15 mouse cellular contexts compared by ENCODE assay signal in the genomic region with DNA sequence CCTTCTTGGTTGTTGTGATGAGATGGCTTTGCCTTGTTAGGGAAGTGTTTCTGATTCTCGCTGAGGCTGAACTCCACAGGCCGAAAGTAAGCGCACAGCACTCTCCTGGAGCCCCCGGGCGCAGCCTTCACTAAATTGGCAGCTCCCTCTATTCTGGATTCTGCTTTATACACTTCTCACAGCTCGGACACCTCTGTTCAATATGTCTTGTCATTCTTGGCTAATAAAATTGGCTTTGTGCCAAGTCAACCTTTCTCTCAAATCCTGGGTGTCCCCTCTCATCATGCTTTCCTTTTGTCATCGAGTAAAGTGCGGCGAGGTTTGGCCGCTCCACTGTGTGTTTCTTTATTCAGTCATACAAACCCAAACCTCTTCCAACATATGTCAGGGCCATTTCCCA.
"Had no signal": no experiment of that assay in that cellular context is flagged by ENCODE, and none has a peak within 500 bp of the region (broad histone marks: within the 10 kb centered on the region; RNA-seq: fewer than 3 reads in every experiment).

No protein-coding gene starts in this region.

- H3K4me2 ChIP-seq: limb, embryonic 12.5 days; liver, embryonic 13.5 days; lung, embryonic 15.5 days; midbrain, embryonic 13.5 days; stomach, embryonic 15.5 days had no signal

- H3K36me3 ChIP-seq: limb, embryonic 12.5 days; liver, embryonic 13.5 days; lung, embryonic 15.5 days; midbrain, embryonic 13.5 days; stomach, embryonic 15.5 days had no signal

- H3K4me3 ChIP-seq: left cerebral cortex, adult 2 months; limb, embryonic 12.5 days; liver, embryonic 13.5 days; lung, embryonic 15.5 days; megakaryocyte, embryonic 14.5 days; midbrain, embryonic 13.5 days; stomach, embryonic 15.5 days had no signal

- DNase-seq: kidney, postnatal 25 days; liver; liver, embryonic 13.5 days; liver, postnatal 0 days; lung, postnatal 14 days; right cerebral cortex, postnatal 14 days; thymus, adult 2 months; thymus, postnatal 36 days had no signal

- H3K9me3 ChIP-seq: limb, embryonic 12.5 days; liver, embryonic 13.5 days; lung, embryonic 15.5 days; midbrain, embryonic 13.5 days; stomach, embryonic 15.5 days had no signal

- H3K4me1 ChIP-seq: liver, embryonic 13.5 days; lung, embryonic 15.5 days; megakaryocyte, embryonic 14.5 days; midbrain, embryonic 13.5 days; stomach, embryonic 15.5 days had no signal

- H3K27me3 ChIP-seq: limb, embryonic 12.5 days; liver, embryonic 13.5 days; lung, embryonic 15.5 days; megakaryocyte, embryonic 14.5 days; midbrain, embryonic 13.5 days; stomach, embryonic 15.5 days had no signal

- H3K9ac ChIP-seq: limb, embryonic 12.5 days; liver, embryonic 13.5 days; liver, postnatal 0 days; lung, embryonic 15.5 days; midbrain, embryonic 13.5 days; stomach, embryonic 15.5 days had no signal

- H3K27ac ChIP-seq: left cerebral cortex, adult 2 months; limb, embryonic 12.5 days; liver, embryonic 13.5 days; lung, embryonic 15.5 days; macrophage; midbrain, embryonic 13.5 days; stomach, embryonic 15.5 days had no signal

- ATAC-seq: liver, postnatal 0 days; midbrain, embryonic 13.5 days had no signal
